Mouse (Mus musculus): ENCODE results near the gene Ebf1. TPM values are rescaled to one million over a fixed set of nuclear protein-coding genes. Genes with fewer than 3 reads are reported as not detected.

Gene Ebf1
- total and polyA plus RNA-seq, 3 experiments = 0.04 TPM; not detected in 2

DNA sequence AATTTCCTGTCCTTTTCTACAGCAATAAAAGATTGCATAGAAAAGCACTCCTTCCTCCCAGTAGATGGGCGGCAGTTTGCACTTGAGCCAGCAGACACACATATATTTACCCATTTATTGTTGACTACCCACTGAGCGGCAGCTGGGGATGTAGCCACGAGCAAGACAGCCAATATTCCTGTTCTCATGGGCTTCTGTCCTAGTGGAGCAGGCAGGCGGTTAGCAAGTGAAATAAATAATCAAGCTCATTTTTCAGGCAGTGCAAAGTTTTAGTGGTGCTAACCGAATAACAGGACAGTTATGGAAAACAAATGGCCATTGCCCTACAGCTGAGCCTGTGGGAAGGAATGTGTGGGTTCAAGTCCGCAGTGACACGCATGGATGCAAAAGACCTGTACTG, 196.4 kb downstream of the Ebf1 start:
- Histone ChIP-seq H3K4me3 (ENCODE audit: control insufficient read depth in 1 of 2, insufficient read depth in 1 of 2, low read depth in 2 of 2, low read length in 2 of 2) (no peak overlapping the region), H3K36me3 (ENCODE audit: control insufficient read depth in 1 of 2, insufficient read depth in 2 of 2, low read length in 2 of 2) (no peaks in the 10 kb centered on the region), H3K27me3 (ENCODE audit: control insufficient read depth in 1 of 2, insufficient read depth in 2 of 2, low read length in 2 of 2) (no peaks in the 10 kb centered on the region), H3K27ac (ENCODE audit: control insufficient read depth, low read depth, low read length) (no peak overlapping the region), H3K9ac (ENCODE audit: control insufficient read depth, low read depth, low read length, poor library complexity, severe bottlenecking) (no peak overlapping the region), H3K9me3 (replicated peaks; ENCODE audit: insufficient read depth, low read length) (no peaks in the 10 kb centered on the region), H3K79me2 (ENCODE audit: control insufficient read depth, insufficient read depth, low read length, poor library complexity) (no peaks in the 10 kb centered on the region), H3K4me1 (ENCODE audit: control insufficient read depth in 1 of 2, insufficient read depth in 2 of 2, low read length in 2 of 2) (no peaks in the 10 kb centered on the region)
- DNase-seq (ENCODE audit: low read depth, low spot score) = no peak
- TF ChIP-seq RAD21 (IDR thresholded peaks at IDR 0.05; ENCODE audit: low read depth, low read length) (no peak), USF1 (IDR thresholded peaks at IDR 0.05; ENCODE audit: low read depth, low read length) (no peak), CHD2 (IDR thresholded peaks at IDR 0.05; ENCODE audit: low read length) (no peak), UBTF (IDR thresholded peaks at IDR 0.05; ENCODE audit: borderline replicate concordance, insufficient read depth, low read depth, low read length) (no peak), HCFC1 (IDR thresholded peaks at IDR 0.05; ENCODE audit: low read depth, low read length) (no peak), NRF1 (IDR thresholded peaks at IDR 0.05; ENCODE audit: insufficient read depth, low read depth, low read length, poor library complexity, severe bottlenecking) (no peak), JUND (IDR thresholded peaks at IDR 0.05; ENCODE audit: low read depth, low read length) (no peak), E2F4 (IDR thresholded peaks at IDR 0.05; ENCODE audit: borderline replicate concordance, low read depth, low read length) (no peak), SIN3A (IDR thresholded peaks at IDR 0.05; ENCODE audit: low read length) (no peak), MAX (IDR thresholded peaks at IDR 0.05; ENCODE audit: low read length) (no peak), SMC3 (IDR thresholded peaks at IDR 0.05; ENCODE audit: low read depth, low read length) (no peak), MYB (IDR thresholded peaks at IDR 0.05; ENCODE audit: low read depth, low read length) (no peak), GABPA (IDR thresholded peaks at IDR 0.05; ENCODE audit: low read depth, low read length) (no peak), EP300 (IDR thresholded peaks at IDR 0.05; ENCODE audit: low read depth in 1 of 2, low read length in 2 of 2) (no peak), ZNF384 (IDR thresholded peaks at IDR 0.05; ENCODE audit: low read depth, low read length) (no peak)

DNA sequence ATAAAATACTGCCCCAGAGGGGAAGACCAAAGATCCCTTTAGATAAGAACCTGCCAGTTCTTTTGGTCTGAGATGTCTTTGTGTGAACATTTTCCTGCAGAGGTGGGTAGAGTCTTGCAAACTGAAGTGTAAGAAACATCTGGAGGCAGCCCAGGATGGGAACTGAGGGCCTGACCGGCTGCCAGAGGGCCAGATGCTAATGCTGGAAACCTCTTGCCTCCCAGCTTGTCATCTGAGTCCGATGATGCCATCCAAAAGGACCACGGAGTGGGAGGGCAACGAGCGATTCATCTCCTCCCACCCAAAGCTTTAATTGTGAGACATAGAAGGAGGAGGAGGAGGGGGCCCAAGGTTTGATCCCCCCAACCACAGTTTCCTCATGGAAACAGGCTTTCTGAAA, 197.7 kb downstream of the Ebf1 start:
- H3K36me3 ChIP-seq (ENCODE audit: control insufficient read depth in 1 of 2, insufficient read depth in 2 of 2, low read length in 2 of 2) = no peaks in the 10 kb centered on the region

More for the DNA sequence above, 197.7 kb downstream of the Ebf1 start:
- H3K9ac ChIP-seq (ENCODE audit: control insufficient read depth, low read depth, low read length, poor library complexity, severe bottlenecking) = no peak overlapping the region
- TF ChIP-seq ZC3H11A (IDR thresholded peaks at IDR 0.05; ENCODE audit: low read depth, low read length) = no peak
- no peak for TF ChIP-seq ZKSCAN1 (IDR thresholded peaks at IDR 0.05; ENCODE audit: low read depth, low read length)
- TF ChIP-seq MYB (IDR thresholded peaks at IDR 0.05; ENCODE audit: low read depth, low read length) = no peak
- TF ChIP-seq ZMIZ1 (IDR thresholded peaks at IDR 0.05; ENCODE audit: low read depth, low read length) = no peak
- TF ChIP-seq EP300 (IDR thresholded peaks at IDR 0.05; ENCODE audit: low read depth in 1 of 2, low read length in 2 of 2) = no peak
- no peak for TF ChIP-seq USF2 (IDR thresholded peaks at IDR 0.05; ENCODE audit: borderline replicate concordance in 1 of 2, insufficient read depth in 1 of 2, low read depth in 1 of 2, low read length in 2 of 2)
- TF ChIP-seq RCOR1 (IDR thresholded peaks at IDR 0.05; ENCODE audit: low read depth, low read length) = no peak
- TF ChIP-seq ZNF384 (IDR thresholded peaks at IDR 0.05; ENCODE audit: low read depth, low read length) = no peak
- TF ChIP-seq POLR2A (IDR thresholded peaks at IDR 0.05; ENCODE audit: control insufficient read depth in 1 of 2, insufficient read depth in 1 of 2, low read depth in 1 of 2, low read length in 2 of 2, poor library complexity in 1 of 2) = no peak
- no peak for TF ChIP-seq GABPA (IDR thresholded peaks at IDR 0.05; ENCODE audit: low read depth, low read length)
- no peak for TF ChIP-seq MAX (IDR thresholded peaks at IDR 0.05; ENCODE audit: low read length)
- no peak for TF ChIP-seq MYC (IDR thresholded peaks at IDR 0.05; ENCODE audit: low read depth, low read length)
- TF ChIP-seq TCF12 (IDR thresholded peaks at IDR 0.05; ENCODE audit: low read depth, low read length) = no peak
- no peak for TF ChIP-seq MEF2A (IDR thresholded peaks at IDR 0.05; ENCODE audit: extremely low read depth, insufficient replicate concordance, low read depth, low read length, poor library complexity, severe bottlenecking)
- TF ChIP-seq CTCF (IDR thresholded peaks at IDR 0.05 in 2 of 3, conservative IDR thresholded peaks at IDR 0.05 in 1 of 3; ENCODE audit: control insufficient read depth in 1 of 3, insufficient read depth in 1 of 3, low read depth in 2 of 3, low read length in 3 of 3, poor library complexity in 1 of 3, severe bottlenecking in 1 of 3) = no peak
- no peak for TF ChIP-seq CHD2 (IDR thresholded peaks at IDR 0.05; ENCODE audit: low read length)
- no peak for TF ChIP-seq GATA1 (IDR thresholded peaks at IDR 0.05; ENCODE audit: low read depth, low read length)
- TF ChIP-seq POLR2AphosphoS2 (IDR thresholded peaks at IDR 0.05; ENCODE audit: low read length) = no peak
- no peak overlapping the region for H3K27ac ChIP-seq (ENCODE audit: control insufficient read depth, low read depth, low read length)
- H3K27me3 ChIP-seq (ENCODE audit: control insufficient read depth in 1 of 2, insufficient read depth in 2 of 2, low read length in 2 of 2) = no peaks in the 10 kb centered on the region
- no peaks in the 10 kb centered on the region for H3K79me2 ChIP-seq (ENCODE audit: control insufficient read depth, insufficient read depth, low read length, poor library complexity)
- no peaks in the 10 kb centered on the region for H3K4me1 ChIP-seq (ENCODE audit: control insufficient read depth in 1 of 2, insufficient read depth in 2 of 2, low read length in 2 of 2)
- no peak for DNase-seq (ENCODE audit: low read depth, low spot score)
- H3K9me3 ChIP-seq (replicated peaks; ENCODE audit: insufficient read depth, low read length) = no peaks in the 10 kb centered on the region
- H3K4me3 ChIP-seq (ENCODE audit: control insufficient read depth in 1 of 2, insufficient read depth in 1 of 2, low read depth in 2 of 2, low read length in 2 of 2) = no peak overlapping the region

All from MEL (cell line).